Mouse (Mus musculus): ENCODE results near the gene Gdf5. TPM values are rescaled to one million over a fixed set of nuclear protein-coding genes. Genes with fewer than 3 reads are reported as not detected.
A peak's percentile ranks its signal among the peaks of the same experiment; 100 is the strongest.
"Not testable (repeated sequence)": the region's sequence is repeated elsewhere in the genome, so short reads cannot be mapped to it uniquely, and the experiment has no call there.

Gdf5 gene
- total RNA-seq, 2 experiments from 2014 or later: 0.29 to 0.55 TPM

DNA sequence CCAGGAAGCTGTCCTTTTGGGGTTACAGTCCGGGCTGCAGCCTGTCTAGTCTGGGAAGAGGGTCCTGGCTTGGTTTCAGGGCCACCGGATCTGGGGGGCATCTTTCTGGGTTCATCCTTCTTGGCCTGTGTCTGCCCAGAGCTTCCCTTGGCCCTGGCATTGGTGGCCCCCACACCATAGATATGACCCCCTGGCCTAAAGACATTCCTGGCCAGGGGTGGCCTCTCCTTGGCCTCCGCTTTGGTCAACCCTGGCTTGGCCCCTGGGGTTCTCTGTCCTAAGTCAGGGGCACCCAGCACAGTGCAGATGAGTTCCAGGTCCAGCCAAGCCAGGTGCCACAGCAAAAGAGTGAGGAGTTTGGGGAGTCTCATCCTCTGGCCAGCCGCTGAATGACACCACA, 482 bp downstream of the Gdf5 start:
- no peak for DNase-seq (ENCODE audit: low spot score in 2 of 2)
- intact Hi-C loops (cut with DNase I): no loop called here

DNA sequence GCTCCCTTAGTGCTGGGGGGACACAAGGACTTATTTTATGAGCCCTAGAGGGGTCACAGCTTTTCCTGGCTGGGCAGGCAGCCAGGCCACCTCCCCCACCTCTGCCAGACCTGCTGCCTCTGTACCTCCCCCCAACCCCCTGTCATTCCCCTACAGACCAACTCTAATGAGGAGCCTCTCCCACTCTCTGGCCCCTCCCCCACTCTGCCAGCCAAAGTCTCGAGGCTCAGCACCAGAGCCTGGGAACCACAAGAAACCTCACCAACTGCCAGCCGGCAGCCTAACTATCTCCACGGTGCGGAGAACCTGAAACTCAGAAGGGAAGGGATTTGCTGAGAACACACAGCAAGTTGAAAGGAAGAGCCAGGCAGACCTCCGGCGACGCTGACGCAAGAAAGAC, 1.7 kb downstream of the Gdf5 start:
- DNase-seq (ENCODE audit: low spot score in 2 of 2): no peak
- intact Hi-C loops (cut with DNase I): no loop called here

DNA sequence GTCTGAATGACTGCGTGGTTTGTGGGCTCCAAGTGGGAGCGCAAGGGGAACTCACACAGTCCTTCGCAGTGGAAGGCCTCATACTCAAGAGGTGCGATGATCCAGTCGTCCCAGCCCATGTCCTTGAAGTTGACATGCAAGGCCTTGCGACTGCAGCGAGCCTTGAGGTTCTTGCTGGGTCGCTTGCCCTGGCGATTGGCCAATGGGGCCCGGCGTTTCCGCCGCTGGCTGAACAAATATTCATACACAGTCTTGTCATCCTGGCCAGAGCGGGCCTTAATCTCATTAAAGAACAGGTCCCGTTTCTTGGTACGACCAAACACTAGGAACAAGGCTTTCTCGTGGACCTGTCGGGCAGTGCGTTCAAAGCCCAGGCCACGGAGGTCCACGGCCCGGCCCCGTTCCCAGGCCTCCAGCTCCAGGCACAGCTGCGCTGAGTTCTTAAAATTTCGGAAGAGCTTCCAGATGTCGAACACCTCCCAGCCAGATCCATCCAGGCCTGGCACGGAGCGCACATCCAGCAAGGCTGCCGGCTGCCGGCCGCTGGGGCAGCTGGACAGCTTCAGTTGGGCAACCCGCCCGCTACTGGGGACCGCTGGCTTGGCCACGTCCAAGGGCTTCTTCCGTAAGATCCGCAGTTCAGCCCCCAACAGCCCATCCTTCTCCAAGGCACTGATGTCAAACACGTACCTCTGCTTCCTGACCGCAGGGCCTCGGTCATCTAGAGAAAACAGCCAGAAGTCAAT, 3.3 kb downstream of the Gdf5 start:
- DNase-seq (ENCODE audit: low spot score in 2 of 2): no peak

DNA sequence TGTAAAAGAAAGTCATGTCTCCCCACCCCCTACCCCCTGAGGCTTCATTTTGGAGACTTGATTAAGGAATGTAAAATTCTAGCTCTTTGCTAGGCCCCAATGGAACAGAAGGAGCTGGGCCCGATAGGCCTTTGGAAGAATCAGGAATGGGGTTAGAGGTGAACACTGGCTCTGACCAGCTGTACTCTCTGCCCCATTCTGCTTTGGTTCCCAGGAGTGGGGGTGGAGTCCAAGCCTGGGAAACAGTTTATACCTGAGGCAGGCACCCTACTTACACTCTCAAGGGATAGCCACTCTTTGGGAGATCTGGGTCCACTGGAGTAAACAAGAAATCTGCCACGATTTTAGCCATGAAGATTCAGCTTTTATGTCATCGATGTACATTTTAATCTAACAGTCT, 4.5 kb downstream of the Gdf5 start, which contains the start of gene Gm15557:
Gene Gm15557, plus strand, starts transcription at position 48 of the 400 bp plus-strand sequence.
- intact Hi-C loops (cut with DNase I): no loop called here
- no peak for DNase-seq (ENCODE audit: low spot score in 2 of 2)

More for the DNA sequence above, 3.3 kb downstream of the Gdf5 start:
- intact Hi-C loops (cut with DNase I): no loop called here

DNA sequence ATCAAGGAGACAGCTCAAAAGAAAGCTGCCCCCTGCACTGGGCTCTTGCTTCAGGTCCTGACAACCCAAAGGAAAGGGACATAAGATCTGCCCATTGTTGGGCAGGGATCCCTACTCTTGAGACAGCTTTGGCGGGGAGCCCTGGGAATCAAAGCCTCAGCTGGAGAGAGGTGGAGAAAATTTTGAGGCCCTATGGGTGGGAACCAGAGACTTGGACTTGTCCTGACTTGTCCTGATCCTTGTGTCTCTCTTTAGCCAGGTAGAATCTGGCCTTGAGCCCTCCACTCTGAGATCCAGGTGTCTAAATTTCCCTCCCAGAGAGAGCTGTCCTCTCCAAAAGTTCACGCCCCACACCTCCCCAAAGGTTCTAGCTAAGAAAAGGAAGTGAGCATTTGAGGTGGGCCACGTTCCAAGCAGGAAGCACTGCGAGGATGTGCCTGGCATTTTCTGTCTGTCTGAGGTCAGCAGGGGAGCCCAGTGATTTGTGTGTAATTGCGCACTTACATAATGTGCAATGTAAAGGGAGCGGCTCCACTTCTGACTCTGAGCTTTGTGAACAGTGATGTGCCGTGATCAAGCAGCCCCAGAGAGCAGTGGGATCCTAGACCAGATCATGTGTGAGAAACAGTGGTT, 5.2 kb downstream of the Gdf5 start:
- intact Hi-C loops (cut with DNase I): no loop called here
- no peak for DNase-seq (ENCODE audit: low spot score in 2 of 2)

DNA sequence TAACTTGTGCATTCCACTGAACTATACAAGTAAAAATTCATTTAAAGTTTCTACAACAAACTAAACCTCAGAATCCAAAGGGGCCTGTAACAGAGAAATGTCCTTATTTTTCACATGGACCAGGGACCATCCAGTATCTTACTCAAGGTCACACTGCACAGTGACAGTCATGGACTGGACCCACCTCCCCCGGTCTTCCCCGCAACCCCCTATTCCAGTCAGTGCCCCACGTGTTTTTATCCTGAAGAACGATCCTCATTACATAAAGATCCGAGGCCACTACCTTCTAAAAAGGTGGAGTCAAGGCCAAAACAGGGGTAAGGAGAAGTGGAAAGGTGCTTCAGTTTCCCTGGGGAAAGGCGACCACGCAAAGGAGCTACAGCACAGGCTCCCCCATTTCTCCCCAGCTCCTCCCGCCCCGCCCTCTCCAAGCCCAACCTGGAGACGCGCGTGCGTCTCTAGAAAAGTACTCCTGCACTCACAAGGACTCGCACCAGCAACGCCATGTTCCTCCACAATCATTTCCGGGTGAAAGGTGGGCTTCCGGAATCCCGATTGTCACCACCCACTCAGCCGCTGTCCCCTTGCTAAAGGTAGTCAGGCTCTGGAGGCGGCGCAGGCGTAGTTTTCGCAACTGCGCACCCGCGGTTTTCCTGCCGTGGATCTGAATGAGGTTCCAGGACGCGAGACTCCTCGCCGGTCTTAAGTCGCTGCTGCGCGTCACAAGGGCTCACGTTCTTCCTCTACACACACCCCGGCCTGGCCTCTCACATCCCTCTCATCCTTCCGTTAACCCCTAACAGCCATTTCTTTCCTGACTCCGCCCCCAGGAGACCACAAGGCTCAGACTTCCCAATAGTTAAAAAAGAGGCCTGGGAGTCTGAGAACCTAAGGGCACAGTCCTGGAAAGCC, 15.4 kb downstream of the Gdf5 start, which contains the start of gene Uqcc1:
Gene Uqcc1, minus strand, starts transcription at position 780 of the 912 bp plus-strand sequence.
- intact Hi-C loops (cut with DNase I): no loop called here
- DNase-seq (ENCODE audit: low spot score in 2 of 2): peak; percentile 97 to 98

DNA sequence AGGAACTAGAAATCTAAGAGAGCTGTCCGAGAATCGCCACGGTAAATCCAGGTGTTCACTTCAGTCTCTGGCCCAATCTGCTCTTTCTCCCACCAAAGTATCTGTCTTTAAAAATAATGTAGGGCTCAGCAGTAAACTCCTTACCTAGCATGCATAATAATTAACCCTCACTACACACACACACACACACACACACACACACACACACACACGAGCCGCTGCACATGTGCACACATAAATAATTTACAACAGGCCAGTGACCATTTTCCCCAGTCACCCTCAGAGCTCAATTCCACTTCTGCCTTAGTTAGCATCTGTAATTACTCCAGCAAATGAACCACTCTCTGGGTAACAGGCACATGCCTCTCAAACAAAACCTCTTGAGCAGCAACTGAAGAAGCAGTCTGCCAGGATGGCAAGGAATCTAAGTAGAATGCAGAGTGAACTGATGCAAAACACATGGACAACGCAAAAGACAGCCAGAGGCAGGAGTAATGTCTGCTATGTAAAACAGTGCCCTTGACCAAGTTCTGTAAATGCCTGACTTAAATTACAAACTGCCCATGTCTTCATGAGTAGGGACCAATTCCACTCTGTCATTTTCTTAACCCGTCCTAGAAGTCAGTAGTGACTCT, 16.3 kb downstream of the Gdf5 start:
- DNase-seq (ENCODE audit: low spot score in 2 of 2): no peak
- intact Hi-C loops (cut with DNase I): no loop called here

DNA sequence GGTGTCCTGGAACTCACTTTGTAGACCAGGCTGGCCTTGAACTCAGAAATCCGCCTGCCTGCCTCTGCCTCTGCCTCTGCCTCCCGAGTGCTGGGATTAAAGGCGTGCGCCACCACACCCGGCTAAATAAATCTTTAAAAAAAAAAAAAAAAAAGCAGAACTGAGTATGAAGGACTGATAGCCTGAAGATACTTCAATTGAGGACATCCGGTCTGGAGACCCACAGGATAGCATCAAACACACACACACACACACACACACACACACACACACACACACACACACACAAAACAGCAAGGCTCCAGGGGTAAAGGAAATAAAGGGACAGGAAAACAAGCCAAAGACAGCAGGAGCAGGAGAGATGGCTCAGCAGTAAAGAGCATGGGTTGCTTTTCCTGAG, 20.0 kb downstream of the Gdf5 start:
- intact Hi-C loops (cut with DNase I); DNase-seq (ENCODE audit: low spot score in 2 of 2): not testable (repeated sequence)

DNA sequence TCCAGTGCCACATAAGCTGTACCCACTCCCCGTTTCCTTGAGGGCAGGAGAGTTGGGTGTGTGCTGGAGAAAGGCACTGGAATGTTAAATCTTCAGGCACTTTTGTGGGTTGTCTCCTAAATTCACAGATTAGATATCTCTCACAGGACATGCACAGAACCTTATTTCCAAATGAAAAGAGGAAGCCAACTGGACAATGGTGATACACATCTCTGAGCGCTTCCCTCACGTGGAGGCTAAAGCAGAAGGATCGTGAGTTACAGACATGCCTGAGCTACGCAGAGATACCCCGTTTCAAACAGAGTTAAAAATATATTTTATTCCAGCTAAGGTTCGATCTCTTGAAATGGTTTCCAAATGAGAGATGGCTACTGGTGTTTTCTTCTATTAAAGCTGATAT, 22.0 kb downstream of the Gdf5 start:
- intact Hi-C loops (cut with DNase I): no loop called here
- DNase-seq (ENCODE audit: low spot score in 2 of 2): no peak

DNA sequence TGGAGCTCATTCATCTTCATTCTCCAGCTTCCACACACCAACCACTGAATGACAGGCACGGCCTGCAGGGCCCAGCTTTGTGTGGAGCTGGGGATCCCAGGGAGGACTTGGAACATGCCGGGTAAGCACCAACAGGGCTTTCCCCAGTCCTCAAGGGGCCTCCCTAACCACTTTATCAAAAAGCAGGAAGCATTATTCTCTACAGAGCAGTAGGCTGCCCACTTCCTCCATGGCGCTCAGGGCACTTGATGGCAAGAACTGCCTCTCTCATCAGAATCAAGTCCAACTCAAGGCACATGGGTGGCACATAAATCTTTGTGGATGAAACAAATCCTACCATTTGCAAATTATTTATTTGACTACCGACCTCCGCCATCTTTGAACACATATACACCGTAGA, 30.5 kb downstream of the Gdf5 start:
- intact Hi-C loops (cut with DNase I): no loop called here
- no peak for DNase-seq (ENCODE audit: low spot score in 2 of 2)

DNA sequence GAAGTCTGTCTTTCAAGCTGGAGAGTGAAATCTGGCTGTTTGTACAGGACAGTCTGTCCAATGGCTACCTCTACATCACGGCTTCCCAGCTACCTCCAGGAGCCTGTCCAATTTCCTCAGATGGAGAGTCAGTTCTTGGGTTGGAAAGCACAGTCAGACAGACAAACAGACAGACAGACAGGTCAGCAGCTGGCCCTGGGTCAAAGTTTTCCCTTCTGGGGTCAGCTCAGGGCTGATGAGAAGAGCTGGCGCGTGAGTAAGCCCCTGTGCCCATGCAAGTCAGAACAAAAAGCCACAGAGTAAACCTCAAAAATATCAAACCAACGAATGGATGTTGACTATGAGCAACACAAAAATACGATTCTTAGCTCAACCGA, 41.5 kb downstream of the Gdf5 start:
- intact Hi-C loops (cut with DNase I): no loop called here
- DNase-seq (ENCODE audit: low spot score in 2 of 2): no peak

DNA sequence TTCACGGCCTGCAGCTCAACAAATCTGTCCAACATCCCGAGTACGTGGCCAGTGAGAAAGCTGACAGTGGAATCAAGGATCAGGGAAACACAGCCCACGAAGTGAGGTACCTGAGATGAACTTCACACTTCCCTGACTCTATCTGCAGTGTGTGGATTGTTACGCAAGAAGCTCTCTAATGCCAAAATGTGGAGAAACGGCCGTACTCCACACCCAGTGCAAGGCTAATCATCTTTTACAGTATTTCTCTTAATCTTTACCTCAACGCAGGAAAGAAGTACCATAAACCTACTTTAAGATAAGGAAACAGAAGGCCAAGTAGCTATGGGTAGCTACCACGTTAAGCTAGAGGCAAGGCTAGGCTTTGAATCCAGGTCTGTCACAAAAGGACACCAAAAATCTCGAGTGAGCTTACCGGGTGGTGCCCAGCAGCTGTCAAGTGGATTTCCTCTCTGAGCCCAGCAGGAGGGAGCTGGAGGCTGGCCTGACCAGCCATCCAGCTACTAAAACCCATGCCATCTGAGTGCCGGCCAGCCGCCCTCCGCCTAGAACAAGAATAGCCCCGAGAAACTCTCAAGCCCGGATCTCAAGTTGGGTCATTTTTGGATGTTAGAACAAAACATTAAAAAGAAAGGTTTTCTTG, 42.1 kb downstream of the Gdf5 start:
- DNase-seq (ENCODE audit: low spot score in 2 of 2): peak in 1 of 2 experiments; percentile 17
- intact Hi-C loops (cut with DNase I): no loop called here

DNA sequence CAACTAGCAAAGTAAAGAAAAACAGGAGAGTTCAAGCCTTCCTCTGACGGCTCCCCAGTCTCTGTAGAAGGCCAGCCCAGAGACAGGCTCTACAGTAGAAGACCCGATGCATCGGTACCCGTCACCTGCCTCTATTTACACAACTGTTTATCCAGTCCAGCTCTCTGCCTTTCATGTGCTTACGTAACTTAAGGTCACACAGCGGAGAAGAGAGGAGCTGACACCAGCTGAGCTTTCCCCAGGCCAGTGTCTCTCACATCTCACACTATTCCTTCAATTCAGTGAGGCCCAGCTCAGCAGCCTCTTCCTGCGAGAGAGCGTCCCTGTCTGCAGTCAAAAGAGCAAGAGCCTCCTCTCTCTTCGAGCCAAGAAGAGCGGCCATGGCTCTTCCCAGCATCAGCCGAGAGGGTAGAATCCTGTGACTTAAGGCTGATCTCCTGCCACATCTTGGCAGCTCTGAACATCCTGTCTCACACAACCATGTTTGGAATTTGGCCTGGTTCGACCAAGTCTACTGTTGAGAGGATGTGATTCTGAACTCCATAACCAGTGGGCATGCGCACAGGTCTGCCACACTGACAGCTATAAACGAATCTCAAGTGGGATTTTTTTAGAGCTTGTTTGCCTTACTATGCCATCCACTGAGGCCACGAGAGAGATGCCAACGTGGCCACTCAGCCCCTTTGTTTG, 50.0 kb downstream of the Gdf5 start:
- intact Hi-C loops (cut with DNase I): no loop called here
- DNase-seq (ENCODE audit: low spot score in 2 of 2): no peak

DNA sequence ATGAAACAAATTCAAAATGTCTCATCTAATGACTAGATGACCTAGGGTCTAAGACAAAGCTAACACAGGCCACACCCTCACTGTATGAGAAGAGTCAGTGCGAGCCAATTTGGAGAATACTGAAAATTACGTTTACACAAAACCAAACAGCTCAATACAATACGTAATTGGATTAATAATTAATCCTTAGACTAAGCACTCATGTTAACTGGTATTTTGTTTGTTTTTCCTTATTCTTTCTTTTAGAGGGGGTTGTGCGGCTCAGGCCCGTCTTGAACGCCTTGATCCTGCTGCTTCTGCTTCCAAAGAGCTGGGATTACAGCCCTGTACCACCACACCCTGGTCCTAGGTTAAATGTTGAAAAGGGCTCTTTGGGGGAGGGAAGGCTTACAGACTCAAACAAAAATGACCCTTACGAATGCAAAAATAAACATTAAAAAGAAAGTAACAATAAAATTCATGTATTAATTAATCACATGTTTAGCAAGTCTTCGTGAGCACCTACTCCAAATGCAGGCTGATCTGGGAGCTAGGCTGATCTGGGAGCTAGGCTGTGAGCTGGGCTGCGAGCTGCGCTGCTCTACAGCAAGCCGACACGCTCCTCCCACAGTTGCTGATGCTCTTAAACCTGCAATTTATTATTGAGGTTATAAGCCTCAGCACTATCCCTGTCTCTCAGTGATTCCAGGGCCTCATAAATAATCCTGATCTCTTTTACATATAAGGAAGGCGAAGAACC, 50.7 kb downstream of the Gdf5 start:
- intact Hi-C loops (cut with DNase I): no loop called here
- no peak for DNase-seq (ENCODE audit: low spot score in 2 of 2)

Measured in left cerebral cortex, postnatal 14 days (tissue).